Mouse (Mus musculus) hindbrain, embryonic 16.5 days (tissue): ENCODE data around the gene Col5a1. TPM values are rescaled to one million over a fixed set of nuclear protein-coding genes. Genes with fewer than 3 reads are reported as not detected.

Source experiments
- ATAC-seq: fragments of 200-750 bp; cut with Nextera tagmentation; 2 replicates; pipeline ENCODE4 v1.8.0; 2017; ENCODE audit warnings: moderate TSS enrichment, moderate library complexity
- H3K27ac ChIP-seq: fragments of 300-500 bp; sonication (generic); 2 replicates; pipeline ENCODE4 v1.5.1; 2014; ENCODE audit warnings: low read depth, mild to moderate bottlenecking, control low read depth, low read length, moderate library complexity
- H3K27me3 ChIP-seq: fragments of 300-500 bp; sonication (generic); replicated peaks from 2 replicates; pipeline ENCODE4 v1.6.1; 2014; ENCODE audit warnings: low read length; ENCODE audit not compliant: control insufficient read depth, insufficient read depth
- H3K36me3 ChIP-seq: fragments of 300-500 bp; sonication (generic); 2 replicates; pipeline ENCODE4 v1.6.1; 2014; ENCODE audit warnings: mild to moderate bottlenecking, low read length, moderate library complexity, mixed read lengths; ENCODE audit not compliant: control insufficient read depth, insufficient read depth
- H3K4me1 ChIP-seq: fragments of 300-500 bp; sonication (generic); 2 replicates; pipeline ENCODE4 v1.6.1; 2014; ENCODE audit warnings: low read depth, low read length; ENCODE audit not compliant: control insufficient read depth, insufficient read depth
- H3K4me2 ChIP-seq: fragments of 300-500 bp; sonication (generic); 2 replicates; pipeline ENCODE4 v1.6.1; 2014; ENCODE audit warnings: mild to moderate bottlenecking, low read length, control low read depth, moderate library complexity
- H3K4me3 ChIP-seq: fragments of 300-500 bp; sonication (generic); 2 replicates; pipeline ENCODE4 v1.5.1; 2014; ENCODE audit warnings: mild to moderate bottlenecking, low read length, control low read depth, moderate library complexity
- H3K9ac ChIP-seq: fragments of 300-500 bp; sonication (generic); 2 replicates; pipeline ENCODE4 v1.6.1; 2014; ENCODE audit warnings: low read depth, mild to moderate bottlenecking, control low read depth, low read length, moderate library complexity
- H3K9me3 ChIP-seq: fragments of 300-500 bp; sonication (generic); 2 replicates; pipeline ENCODE4 v1.6.1; 2014; ENCODE audit warnings: mild to moderate bottlenecking, low read length, moderate library complexity; ENCODE audit not compliant: control insufficient read depth
- WGBS: fragments of 180-500 bp; shearing (Covaris S2); extraction: QIAGEN DNeasy Blood & Tissue Kit; methylation state at CpG from one replicate; pipeline ENCODE4 v1.1.7; 2014; 5-methylcytosine and 5-hydroxymethylcytosine counted together
- polyA plus RNA-seq: library from polyadenylated mRNA; unstranded; fragments of >200 nt; fragmentation: Nextera tagmentation; extraction: Ambion mirVana; gene quantifications from 2 replicates; pipeline ENCODE4 v1.2.1, GENCODE M21; 2015

Col5a1 gene
- polyA plus RNA-seq, 1 experiment from 2014 or later, result 9.2 TPM

DNA sequence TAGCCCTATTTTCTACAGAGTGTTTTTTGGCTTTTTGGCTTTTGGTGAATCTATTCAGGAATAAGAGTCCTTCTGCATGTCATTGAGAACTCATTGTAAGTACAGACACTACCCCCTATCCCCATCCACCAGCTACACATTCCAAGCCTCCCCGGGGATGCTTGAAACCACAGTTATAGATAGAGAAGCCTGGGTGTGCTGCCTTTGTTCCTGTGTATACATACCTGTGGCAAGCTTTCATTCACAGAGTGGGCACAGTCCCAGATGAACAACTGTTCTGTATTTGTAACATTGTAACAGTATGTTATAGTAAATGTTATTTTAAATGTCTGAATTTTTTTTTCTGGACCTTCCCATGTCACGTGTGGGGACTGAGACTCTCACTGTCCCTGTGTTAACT, 19.2 kb downstream of the Col5a1 start:
- Histone ChIP-seq H3K36me3 (no peaks in the 10 kb centered on the region), H3K4me1 (no peaks in the 10 kb centered on the region)
- ATAC-seq, result no peak

DNA sequence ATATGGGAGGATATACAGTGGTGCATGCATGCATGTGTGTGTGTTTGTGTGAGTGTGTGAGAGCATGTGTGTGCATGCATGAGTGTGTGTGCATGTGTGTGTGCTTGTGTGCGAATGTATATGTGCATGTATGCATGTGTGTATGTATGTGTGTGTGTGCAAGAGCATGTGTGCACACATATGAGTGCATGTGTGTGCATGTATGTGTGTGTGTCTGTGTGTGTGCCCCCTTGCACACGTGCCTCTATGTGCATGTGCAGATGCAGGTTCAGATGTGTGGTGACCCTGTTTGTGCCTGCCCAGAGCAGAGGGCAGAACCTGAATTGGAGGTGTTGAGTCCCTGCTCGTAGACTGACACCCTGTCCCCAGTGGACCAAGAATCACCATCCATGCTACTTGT, 24.3 kb downstream of the Col5a1 start:
- H3K4me1 ChIP-seq, result no peaks in the 10 kb centered on the region
- H3K9ac ChIP-seq, result no peak overlapping the region
- H3K4me3 ChIP-seq, result no peak overlapping the region
- no peaks in the 10 kb centered on the region for H3K9me3 ChIP-seq
- no peaks in the 10 kb centered on the region for H3K27me3 ChIP-seq
- 85% methylated on average over 3 of the region's 3 CpGs for WGBS
- no peak overlapping the region for H3K27ac ChIP-seq
- ATAC-seq, result no peak
- H3K36me3 ChIP-seq, result no peaks in the 10 kb centered on the region
- H3K4me2 ChIP-seq, result no peak overlapping the region

More for the DNA sequence above, 19.2 kb downstream of the Col5a1 start:
- Histone ChIP-seq H3K4me3 (no peak overlapping the region), H3K27me3 (no peaks in the 10 kb centered on the region), H3K9me3 (no peaks in the 10 kb centered on the region), H3K9ac (no peak overlapping the region), H3K4me2 (no peak overlapping the region), H3K27ac (no peak overlapping the region)
- WGBS, result 74% methylated on average over 2 of the region's 2 CpGs

DNA sequence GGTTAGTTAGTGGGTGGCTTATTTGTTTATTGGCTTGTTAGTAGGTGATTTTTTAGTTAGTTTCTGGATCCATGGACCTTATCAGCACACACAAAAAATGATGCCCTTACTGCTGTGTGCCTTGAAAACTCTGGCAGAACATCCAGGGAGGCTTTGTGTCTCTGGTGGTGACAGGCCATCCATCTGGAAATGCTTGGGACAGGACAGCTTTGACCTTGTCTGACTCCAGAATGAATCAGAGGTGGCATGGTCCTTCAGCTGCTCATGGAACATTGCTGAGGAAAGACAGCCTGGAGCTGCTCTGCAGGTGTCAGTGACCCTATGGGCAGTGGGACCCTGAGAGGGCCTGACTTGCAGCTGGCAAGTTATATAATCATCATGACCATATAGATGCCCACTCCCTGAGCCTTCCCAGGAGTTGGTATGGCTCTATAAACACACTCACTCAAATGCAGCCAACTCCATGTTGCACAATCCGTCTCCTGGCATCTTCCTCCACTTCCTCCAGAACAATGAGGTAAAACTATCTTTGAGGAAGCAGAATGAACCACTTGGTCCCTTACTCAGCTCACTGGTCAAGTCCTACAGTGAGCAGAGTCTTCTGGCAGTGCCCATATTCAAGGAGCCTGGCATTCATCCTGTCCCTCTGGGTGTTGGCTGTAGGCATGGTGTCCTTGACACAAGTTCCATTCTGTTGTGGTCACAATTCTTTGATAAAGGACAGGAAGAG, 26.5 kb downstream of the Col5a1 start:
- no peaks in the 10 kb centered on the region for H3K9me3 ChIP-seq
- H3K27ac ChIP-seq, result no peak overlapping the region
- H3K9ac ChIP-seq, result no peak overlapping the region
- no peaks in the 10 kb centered on the region for H3K36me3 ChIP-seq
- no peak for ATAC-seq
- no peak overlapping the region for H3K4me3 ChIP-seq
- H3K4me2 ChIP-seq, result no peak overlapping the region
- 95% methylated on average over 1 of the region's 1 CpGs for WGBS
- no peaks in the 10 kb centered on the region for H3K4me1 ChIP-seq
- H3K27me3 ChIP-seq, result no peaks in the 10 kb centered on the region

- 72% methylated on average over 4 of the region's 4 CpGs for WGBS
These were observed 29.5 kb downstream of the Col5a1 start for GRCm38 (mm10) chr2:27915726-27916125.

GRCm38 (mm10) chr2:27916316-27916715, 30.1 kb downstream of the Col5a1 start:
- 30% methylated on average over 2 of the region's 2 CpGs for WGBS
- no peaks in the 10 kb centered on the region for H3K9me3 ChIP-seq
- no peak overlapping the region for H3K27ac ChIP-seq
- no peak overlapping the region for H3K9ac ChIP-seq
- no peaks in the 10 kb centered on the region for H3K36me3 ChIP-seq
- no peaks in the 10 kb centered on the region for H3K27me3 ChIP-seq
- H3K4me1 ChIP-seq, result no peaks in the 10 kb centered on the region
- H3K4me3 ChIP-seq, result no peak overlapping the region
- no peak overlapping the region for H3K4me2 ChIP-seq
- ATAC-seq, result no peak

More at GRCm38 (mm10) chr2:27915726-27916125, 29.5 kb downstream of the Col5a1 start:
- ATAC-seq, result no peak
- Histone ChIP-seq H3K27ac (no peak overlapping the region), H3K4me3 (no peak overlapping the region), H3K9me3 (no peaks in the 10 kb centered on the region), H3K27me3 (no peaks in the 10 kb centered on the region), H3K36me3 (no peaks in the 10 kb centered on the region), H3K4me1 (no peaks in the 10 kb centered on the region), H3K4me2 (no peak overlapping the region), H3K9ac (no peak overlapping the region)

GRCm38 (mm10) chr2:27917177-27917576, 31.0 kb downstream of the Col5a1 start:
- no peak overlapping the region for H3K4me3 ChIP-seq
- H3K4me2 ChIP-seq, result no peak overlapping the region
- no peaks in the 10 kb centered on the region for H3K36me3 ChIP-seq
- ATAC-seq, result no peak
- no peaks in the 10 kb centered on the region for H3K9me3 ChIP-seq
- no peaks in the 10 kb centered on the region for H3K4me1 ChIP-seq
- H3K27me3 ChIP-seq, result no peaks in the 10 kb centered on the region
- H3K9ac ChIP-seq, result no peak overlapping the region
- 95% methylated on average over 3 of the region's 3 CpGs for WGBS
- H3K27ac ChIP-seq, result no peak overlapping the region

DNA sequence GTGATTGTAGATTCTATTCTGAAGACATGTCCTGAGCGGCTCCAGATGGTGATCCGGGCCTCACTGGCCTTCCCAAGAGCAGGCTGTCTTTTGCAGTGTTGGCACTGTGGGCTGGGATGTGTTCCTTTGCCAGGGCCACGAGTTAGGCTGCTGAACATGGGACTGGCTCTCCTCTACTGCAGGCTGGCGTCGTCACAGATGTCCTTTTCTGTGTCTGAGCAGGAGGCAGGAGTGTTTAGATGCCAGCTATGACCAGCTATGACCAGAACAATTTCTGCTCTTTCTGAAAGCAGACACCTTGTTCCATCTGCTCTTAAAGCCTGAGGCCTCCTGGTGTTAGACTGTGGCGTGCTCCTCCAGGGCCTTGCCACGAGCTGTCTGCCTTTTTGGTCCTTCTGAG, 31.9 kb downstream of the Col5a1 start:
- Histone ChIP-seq H3K9ac (no peak overlapping the region), H3K4me3 (no peak overlapping the region), H3K4me1 (no peaks in the 10 kb centered on the region), H3K9me3 (no peaks in the 10 kb centered on the region), H3K27ac (no peak overlapping the region), H3K4me2 (no peak overlapping the region), H3K27me3 (no peaks in the 10 kb centered on the region), H3K36me3 (no peaks in the 10 kb centered on the region)
- no peak for ATAC-seq
- 75% methylated on average over 7 of the region's 7 CpGs for WGBS

- H3K27me3 ChIP-seq, result no peaks in the 10 kb centered on the region
- no peaks in the 10 kb centered on the region for H3K9me3 ChIP-seq
- H3K36me3 ChIP-seq, result no peaks in the 10 kb centered on the region
- no peak overlapping the region for H3K4me3 ChIP-seq
- WGBS, result 91% methylated on average over 6 of the region's 6 CpGs
- no peak overlapping the region for H3K4me2 ChIP-seq
- no peak overlapping the region for H3K27ac ChIP-seq
- ATAC-seq, result no peak
- H3K4me1 ChIP-seq, result no peaks in the 10 kb centered on the region
- no peak overlapping the region for H3K9ac ChIP-seq
These were observed 33.2 kb downstream of the Col5a1 start for GRCm38 (mm10) chr2:27919309-27919850.

DNA sequence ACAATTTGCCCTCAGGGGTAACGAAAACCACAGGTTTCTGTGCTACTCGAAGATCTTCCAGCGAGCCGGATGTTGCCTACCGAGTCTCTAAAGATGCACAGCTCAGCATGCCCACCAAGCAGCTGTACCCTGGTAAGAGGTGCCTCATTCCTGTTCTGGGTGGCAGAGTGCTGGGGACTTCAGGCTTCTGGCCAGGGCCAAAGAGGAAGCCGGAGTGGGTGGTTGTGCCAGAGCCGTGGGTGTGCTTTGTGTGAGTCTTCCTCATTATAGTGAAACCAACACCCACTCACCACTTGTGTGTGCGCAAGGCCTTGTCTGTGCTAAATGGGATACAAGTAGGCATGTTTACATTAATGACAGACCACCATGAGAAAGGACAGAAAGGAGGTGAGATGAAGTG, 35.8 kb downstream of the Col5a1 start:
- Histone ChIP-seq H3K4me1 (no peaks in the 10 kb centered on the region), H3K27me3 (no peaks in the 10 kb centered on the region), H3K9ac (no peak overlapping the region), H3K9me3 (no peaks in the 10 kb centered on the region), H3K36me3 (no peaks in the 10 kb centered on the region), H3K27ac (no peak overlapping the region), H3K4me3 (no peak overlapping the region), H3K4me2 (no peak overlapping the region)
- ATAC-seq, result no peak
- WGBS, result 89% methylated on average over 8 of the region's 8 CpGs
